Mouse (Mus musculus) T-cell, adult 66 days (primary cell): ENCODE measurements around the gene Nsg1. TPM values are rescaled to one million over a fixed set of nuclear protein-coding genes. Genes with fewer than 3 reads are reported as not detected.

Source experiments
- total RNA-seq, 2 experiments: library from RNA; stranded (reverse); gene quantifications; 3 replicates in 1 of 2; 4 replicates in 1 of 2; pipeline ENCODE4 v1.2.4; 2023

Gene Nsg1
- 1 to 10 TPM in 1 of 2 experiments, not detected in 1; 1.2 TPM for total RNA-seq

DNA sequence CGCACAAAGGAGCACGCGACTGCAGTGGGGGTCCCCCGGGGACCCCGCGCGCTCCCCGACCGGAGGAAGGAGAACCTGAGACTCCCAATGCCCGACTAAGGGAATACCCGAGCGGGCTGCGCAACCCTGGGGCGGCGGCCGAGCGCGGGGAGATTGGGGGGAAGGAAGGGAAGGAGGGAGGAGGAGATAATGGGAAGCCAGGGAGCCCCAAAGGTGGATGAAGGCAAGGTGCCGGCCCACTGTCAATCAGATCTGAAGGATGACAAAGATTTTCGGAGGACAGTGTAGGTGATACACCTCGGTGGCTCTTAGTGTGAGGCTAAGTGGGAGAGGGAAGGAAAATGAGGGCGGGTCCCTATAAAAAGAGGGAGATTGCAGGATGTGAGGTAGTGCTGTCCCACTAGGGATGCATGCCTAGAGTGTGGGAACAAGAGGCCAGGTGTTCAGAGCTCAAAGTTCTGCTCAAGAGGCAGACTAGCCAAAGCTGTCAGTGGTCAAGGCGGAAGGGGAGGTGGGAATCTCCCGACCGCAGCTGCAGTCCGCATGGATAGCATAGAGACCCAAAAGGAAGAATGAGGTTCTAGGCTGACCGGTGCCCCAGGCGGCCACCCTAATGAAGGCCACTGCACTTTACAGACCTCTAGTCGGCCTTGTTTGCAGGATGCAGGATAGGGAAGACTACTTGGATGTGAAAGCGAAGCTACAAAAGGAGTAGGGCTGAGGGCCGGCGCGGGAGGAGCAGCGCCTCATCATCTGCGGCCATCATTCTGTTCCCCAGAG is at the start of gene Nsg1:
Nsg1 (minus strand) TSS at position 274 of the 780 bp plus-strand sequence.

Other genes starting within 250 kb of the Nsg1 start
- gene Stx18, start 121.2 kb downstream of the Nsg1 start, total RNA-seq: 10 to 100 TPM; 24.2 to 25.7 TPM
- 10 to 100 TPM; 16.5 to 20.5 TPM for gene Zbtb49, start 60.5 kb upstream of the Nsg1 start, total RNA-seq
- 10 to 100 TPM; 34.2 to 35.5 TPM for gene Lyar, start 60.6 kb upstream of the Nsg1 start, total RNA-seq
- 10 to 100 TPM; 85.3 to 86.5 TPM for gene Tmem128, start 100.3 kb upstream of the Nsg1 start, total RNA-seq
- not detected for gene Otop1, start 116.1 kb upstream of the Nsg1 start, total RNA-seq
- gene Drd5, start 159.5 kb upstream of the Nsg1 start, total RNA-seq: not detected